Mouse (Mus musculus): ENCODE measurements around the gene Islr2. TPM values are rescaled to one million over a fixed set of nuclear protein-coding genes. Genes with fewer than 3 reads are reported as not detected.

Gene Islr2
- polyA plus RNA-seq, 1 experiment, result 0.28 TPM

- H3K27ac ChIP-seq (ENCODE audit: insufficient read depth, low read length), result no peak overlapping the region
- no peak for TF ChIP-seq POLR2A (IDR thresholded peaks at IDR 0.05; ENCODE audit: low read depth, low read length)
- TF ChIP-seq CTCF (IDR thresholded peaks at IDR 0.05; ENCODE audit: extremely low read depth, insufficient read depth, insufficient read length, insufficient replicate concordance), result no peak
- 17% methylated on average over 5 of the region's 5 CpGs for WGBS
- DNase-seq (ENCODE audit: low read depth in 1 of 2, low spot score in 2 of 2), result peak in 1 of 2 experiments; percentile 13
- H3K4me3 ChIP-seq (ENCODE audit: extremely low read depth, insufficient read depth, insufficient read length), result no peak overlapping the region
- H3K4me1 ChIP-seq (ENCODE audit: control insufficient read depth, insufficient read depth, insufficient read length), result peaks cover 5% of the 10 kb centered on the region; the same call in 1 of the 2 replicates
- H3K36me3 ChIP-seq (ENCODE audit: control insufficient read depth, insufficient read depth, low read length), result no peaks in the 10 kb centered on the region
- no peaks in the 10 kb centered on the region for H3K27me3 ChIP-seq (ENCODE audit: control insufficient read depth, insufficient read depth, low read length)
Measured at GRCm38 (mm10) chr9:58160315-58160714, 43.8 kb downstream of the Islr2 start.

DNA sequence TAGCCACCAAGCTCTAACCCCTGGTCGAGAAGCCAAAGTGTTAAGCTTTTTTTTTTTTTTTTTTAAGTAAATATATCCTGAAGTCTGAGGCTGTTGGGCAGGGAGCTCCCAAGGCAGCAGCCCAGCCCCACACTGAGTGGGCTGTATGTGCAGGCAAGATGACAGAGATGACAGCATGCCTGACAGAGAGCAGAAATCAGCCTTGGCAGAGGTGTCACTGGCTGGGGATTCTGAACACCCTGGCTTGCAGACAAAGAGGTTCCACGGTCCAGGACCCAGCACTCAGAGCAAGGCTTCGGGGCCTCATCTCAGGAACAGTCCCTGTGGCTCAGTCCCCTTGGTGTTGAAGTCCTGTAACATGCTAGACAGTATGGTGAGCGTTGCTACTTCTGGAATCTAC is 44.3 kb downstream of the Islr2 start:
- H3K27ac ChIP-seq (ENCODE audit: insufficient read depth, low read length), result no peak overlapping the region
- peaks cover 5% of the 10 kb centered on the region; the same call in 1 of the 2 replicates for H3K4me1 ChIP-seq (ENCODE audit: control insufficient read depth, insufficient read depth, insufficient read length)
- no peak for DNase-seq (ENCODE audit: low read depth in 1 of 2, low spot score in 2 of 2)
- H3K27me3 ChIP-seq (ENCODE audit: control insufficient read depth, insufficient read depth, low read length), result no peaks in the 10 kb centered on the region
- H3K4me3 ChIP-seq (ENCODE audit: extremely low read depth, insufficient read depth, insufficient read length), result no peak overlapping the region
- no peaks in the 10 kb centered on the region for H3K36me3 ChIP-seq (ENCODE audit: control insufficient read depth, insufficient read depth, low read length)
- TF ChIP-seq POLR2A (IDR thresholded peaks at IDR 0.05; ENCODE audit: low read depth, low read length), result no peak
- TF ChIP-seq CTCF (IDR thresholded peaks at IDR 0.05; ENCODE audit: extremely low read depth, insufficient read depth, insufficient read length, insufficient replicate concordance), result no peak
- WGBS, result 49% methylated on average over 4 of the region's 4 CpGs

DNA sequence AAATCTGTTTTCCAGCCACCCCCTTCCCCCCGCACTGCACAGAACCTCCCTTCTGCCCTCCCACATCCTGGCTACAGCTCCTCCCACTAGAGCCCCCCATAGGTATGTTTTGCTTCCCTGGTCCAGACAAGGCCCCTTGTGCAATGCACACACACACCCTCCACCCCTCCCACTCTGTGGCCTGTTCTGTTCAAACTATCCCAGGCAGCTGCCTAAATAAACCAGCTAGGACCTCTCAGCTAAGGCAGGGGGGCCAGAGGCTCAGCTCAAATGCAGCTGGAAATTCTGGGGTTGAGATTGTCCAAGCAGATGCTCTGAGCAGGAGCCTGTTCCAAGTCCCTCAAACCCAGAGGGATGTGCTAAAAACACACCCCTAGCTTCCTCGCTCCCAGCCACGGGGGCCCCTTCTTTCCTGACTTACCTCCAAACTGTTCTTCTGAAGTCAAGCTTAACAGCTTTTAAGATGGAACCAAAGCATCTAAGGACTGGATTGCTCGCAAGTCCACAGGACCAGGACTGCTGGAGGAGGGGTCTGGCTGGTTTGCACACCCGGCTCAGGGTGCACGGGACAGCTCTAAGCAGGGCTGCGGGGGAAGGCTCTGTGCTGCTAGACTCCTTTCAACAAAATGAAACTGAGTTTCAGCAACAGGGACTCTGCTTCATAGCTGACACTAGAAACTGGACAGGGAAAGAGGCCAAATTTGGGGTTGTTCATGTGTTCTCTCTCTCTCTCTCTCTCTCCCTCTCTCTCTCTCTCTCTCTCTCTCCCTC is 45.4 kb downstream of the Islr2 start:
- TF ChIP-seq POLR2A (IDR thresholded peaks at IDR 0.05; ENCODE audit: low read depth, low read length) (no peak), CTCF (IDR thresholded peaks at IDR 0.05; ENCODE audit: extremely low read depth, insufficient read depth, insufficient read length, insufficient replicate concordance) (no peak)
- WGBS, result 44% methylated on average over 7 of the region's 7 CpGs
- Histone ChIP-seq H3K27ac (ENCODE audit: insufficient read depth, low read length) (0 out of 2 replicates have a peak overlapping the region, but pooled peaks have one; percentile 23), H3K4me1 (ENCODE audit: control insufficient read depth, insufficient read depth, insufficient read length) (peaks cover 5% of the 10 kb centered on the region; the same call in 1 of the 2 replicates), H3K27me3 (ENCODE audit: control insufficient read depth, insufficient read depth, low read length) (no peaks in the 10 kb centered on the region), H3K4me3 (ENCODE audit: extremely low read depth, insufficient read depth, insufficient read length) (no peak overlapping the region), H3K36me3 (ENCODE audit: control insufficient read depth, insufficient read depth, low read length) (no peaks in the 10 kb centered on the region)
- DNase-seq (ENCODE audit: low read depth in 1 of 2, low spot score in 2 of 2), result no peak

DNA sequence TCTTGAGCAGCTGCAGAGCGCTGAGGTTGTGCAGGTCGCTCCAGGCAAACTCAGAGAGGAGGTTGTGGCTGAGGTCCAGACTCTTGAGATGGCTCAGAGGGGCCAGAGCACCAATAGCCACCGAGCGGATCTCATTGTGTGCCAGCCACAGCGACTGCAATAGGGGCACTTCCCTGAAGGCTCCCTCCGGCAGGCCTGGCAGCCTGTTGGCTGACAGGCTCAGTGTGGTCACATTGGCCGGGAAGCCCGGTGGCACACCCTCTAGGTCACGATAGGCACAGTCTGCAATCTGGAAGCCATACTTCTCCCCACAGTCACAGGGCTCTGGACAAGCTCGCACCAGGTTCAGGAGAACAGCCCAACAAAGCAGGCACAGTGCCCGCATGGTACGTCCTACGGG is 46.3 kb downstream of the Islr2 start:
- H3K27ac ChIP-seq (ENCODE audit: insufficient read depth, low read length), result no peak overlapping the region
- H3K36me3 ChIP-seq (ENCODE audit: control insufficient read depth, insufficient read depth, low read length), result no peaks in the 10 kb centered on the region
- no peak for DNase-seq (ENCODE audit: low read depth in 1 of 2, low spot score in 2 of 2)
- TF ChIP-seq CTCF (IDR thresholded peaks at IDR 0.05; ENCODE audit: extremely low read depth, insufficient read depth, insufficient read length, insufficient replicate concordance) (no peak), POLR2A (IDR thresholded peaks at IDR 0.05; ENCODE audit: low read depth, low read length) (no peak)
- WGBS, result 79% methylated on average over 13 of the region's 13 CpGs
- peaks cover 3% of the 10 kb centered on the region; the same call in 1 of the 2 replicates for H3K4me1 ChIP-seq (ENCODE audit: control insufficient read depth, insufficient read depth, insufficient read length)
- H3K27me3 ChIP-seq (ENCODE audit: control insufficient read depth, insufficient read depth, low read length), result no peaks in the 10 kb centered on the region
- no peak overlapping the region for H3K4me3 ChIP-seq (ENCODE audit: extremely low read depth, insufficient read depth, insufficient read length)

GRCm38 (mm10) chr9:58156819-58157560 is 47.1 kb downstream of the Islr2 start:
- Histone ChIP-seq H3K4me3 (ENCODE audit: extremely low read depth, insufficient read depth, insufficient read length) (no peak overlapping the region), H3K4me1 (ENCODE audit: control insufficient read depth, insufficient read depth, insufficient read length) (peaks cover 3% of the 10 kb centered on the region; the same call in 1 of the 2 replicates), H3K27me3 (ENCODE audit: control insufficient read depth, insufficient read depth, low read length) (no peaks in the 10 kb centered on the region), H3K27ac (ENCODE audit: insufficient read depth, low read length) (no peak overlapping the region), H3K36me3 (ENCODE audit: control insufficient read depth, insufficient read depth, low read length) (no peaks in the 10 kb centered on the region)
- WGBS, result 87% methylated on average over 22 of the region's 22 CpGs
- no peak for DNase-seq (ENCODE audit: low read depth in 1 of 2, low spot score in 2 of 2)
- no peak for TF ChIP-seq POLR2A (IDR thresholded peaks at IDR 0.05; ENCODE audit: low read depth, low read length)
- TF ChIP-seq CTCF (IDR thresholded peaks at IDR 0.05; ENCODE audit: extremely low read depth, insufficient read depth, insufficient read length, insufficient replicate concordance), result no peak

GRCm38 (mm10) chr9:58155366-58155765 is 48.8 kb downstream of the Islr2 start:
- no peak for DNase-seq (ENCODE audit: low read depth in 1 of 2, low spot score in 2 of 2)
- TF ChIP-seq POLR2A (IDR thresholded peaks at IDR 0.05; ENCODE audit: low read depth, low read length) (no peak), CTCF (IDR thresholded peaks at IDR 0.05; ENCODE audit: extremely low read depth, insufficient read depth, insufficient read length, insufficient replicate concordance) (no peak)
- Histone ChIP-seq H3K4me3 (ENCODE audit: extremely low read depth, insufficient read depth, insufficient read length) (no peak overlapping the region), H3K4me1 (ENCODE audit: control insufficient read depth, insufficient read depth, insufficient read length) (peaks cover under 1% of the 10 kb centered on the region; the same call in 1 of the 2 replicates), H3K36me3 (ENCODE audit: control insufficient read depth, insufficient read depth, low read length) (no peaks in the 10 kb centered on the region), H3K27ac (ENCODE audit: insufficient read depth, low read length) (no peak overlapping the region), H3K27me3 (ENCODE audit: control insufficient read depth, insufficient read depth, low read length) (no peaks in the 10 kb centered on the region)
- 72% methylated on average over 3 of the region's 3 CpGs for WGBS
